Mouse (Mus musculus) hindbrain, embryonic 10.5 days (tissue): ENCODE measurements around the gene Taar7f. TPM values are rescaled to one million over a fixed set of nuclear protein-coding genes. Genes with fewer than 3 reads are reported as not detected.
"Not testable (repeated sequence)": the region's sequence is repeated elsewhere in the genome, so short reads cannot be mapped to it uniquely, and the experiment has no call there.

ENCODE experiments used
- DNase-seq: peaks from one replicate; pipeline ENCODE4 v3.0.0-alpha.2; 2017; ENCODE audit warnings: low spot score
- H3K27ac ChIP-seq: fragments of 300-500 bp; sonication (generic); 2 replicates; pipeline ENCODE4 v1.5.1; 2016; ENCODE audit warnings: mild to moderate bottlenecking, moderate library complexity
- H3K27me3 ChIP-seq: fragments of 300-500 bp; sonication (generic); 2 replicates; pipeline ENCODE4 v1.6.1; 2016; ENCODE audit warnings: mild to moderate bottlenecking; ENCODE audit not compliant: poor library complexity, insufficient read depth, severe bottlenecking
- H3K36me3 ChIP-seq: fragments of 300-500 bp; sonication (generic); 2 replicates; pipeline ENCODE4 v1.6.1; 2016; ENCODE audit warnings: mild to moderate bottlenecking, moderate library complexity
- H3K4me1 ChIP-seq: fragments of 300-500 bp; sonication (generic); replicated peaks from 2 replicates; pipeline ENCODE4 v1.6.1; 2016; ENCODE audit warnings: mild to moderate bottlenecking
- H3K4me3 ChIP-seq: fragments of 300-500 bp; sonication (generic); 2 replicates; pipeline ENCODE4 v1.5.1; 2016; ENCODE audit warnings: mild to moderate bottlenecking, moderate library complexity
- H3K9me3 ChIP-seq: fragments of 300-500 bp; sonication (generic); 2 replicates; pipeline ENCODE4 v1.6.1; 2016; ENCODE audit warnings: mild to moderate bottlenecking, moderate library complexity
- WGBS: fragments of 180-500 bp; shearing (Covaris S2); methylation state at CpG from one replicate; pipeline ENCODE4 v1.1.7; 2016; 5-methylcytosine and 5-hydroxymethylcytosine counted together
- polyA plus RNA-seq: library from polyadenylated mRNA; unstranded; fragments of >200 nt; fragmentation: Nextera tagmentation; extraction: Ambion mirVana; gene quantifications from 2 replicates; pipeline ENCODE4 v1.2.1, GENCODE M21; 2016

The Taar7f gene
- polyA plus RNA-seq, 1 experiment from 2014 or later, result not detected

DNA sequence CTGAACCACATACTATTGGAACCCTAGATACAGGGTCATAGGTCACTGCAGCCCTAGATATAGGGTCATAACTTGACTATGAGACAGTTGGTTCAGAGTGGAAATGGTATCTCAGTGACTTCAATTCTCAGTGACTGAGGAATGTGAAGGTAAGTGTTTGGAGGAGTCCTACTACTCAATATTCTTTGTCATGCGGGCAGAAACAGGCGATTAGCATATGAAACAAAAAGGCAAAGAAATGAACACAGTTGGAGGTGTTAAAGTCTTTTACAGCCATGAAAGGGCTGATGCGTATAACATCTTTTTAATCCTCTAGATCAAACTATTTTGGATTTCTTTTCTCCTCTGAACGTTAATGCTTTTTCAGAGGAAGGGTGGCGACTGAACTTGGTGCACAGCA is 36.6 kb downstream of the Taar7f start:
- no peaks in the 10 kb centered on the region for H3K4me1 ChIP-seq
- no peak overlapping the region for H3K27ac ChIP-seq
- no peak for DNase-seq
- WGBS, result 64% methylated on average over 5 of the region's 5 CpGs
- H3K9me3 ChIP-seq, result no peaks in the 10 kb centered on the region
- no peaks in the 10 kb centered on the region for H3K36me3 ChIP-seq
- no peaks in the 10 kb centered on the region for H3K27me3 ChIP-seq
- H3K4me3 ChIP-seq, result no peak overlapping the region

DNA sequence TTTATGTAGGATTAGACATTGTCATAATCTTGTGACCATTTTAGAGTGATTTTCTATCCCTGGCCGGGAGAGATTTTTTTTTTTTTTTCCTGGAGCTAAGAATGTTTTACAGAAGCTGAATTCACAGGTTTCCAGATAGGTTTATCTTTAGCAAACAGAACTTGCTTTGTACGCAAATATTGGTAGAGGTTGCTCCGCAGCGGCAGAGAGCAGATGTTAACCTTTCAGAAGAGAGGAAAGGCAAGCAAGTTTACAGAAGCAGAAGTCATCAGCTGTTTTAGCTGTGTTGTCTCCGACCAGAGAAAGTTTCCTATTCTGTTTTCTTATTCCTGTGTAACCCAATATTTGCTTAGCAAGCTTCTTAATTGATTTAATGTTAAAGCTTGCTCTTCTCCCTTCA is 37.2 kb downstream of the Taar7f start:
- 86% methylated on average over 5 of the region's 5 CpGs for WGBS
- no peaks in the 10 kb centered on the region for H3K4me1 ChIP-seq
- no peaks in the 10 kb centered on the region for H3K9me3 ChIP-seq
- DNase-seq, result no peak
- H3K4me3 ChIP-seq, result no peak overlapping the region
- no peaks in the 10 kb centered on the region for H3K27me3 ChIP-seq
- H3K27ac ChIP-seq, result no peak overlapping the region
- H3K36me3 ChIP-seq, result no peaks in the 10 kb centered on the region

DNA sequence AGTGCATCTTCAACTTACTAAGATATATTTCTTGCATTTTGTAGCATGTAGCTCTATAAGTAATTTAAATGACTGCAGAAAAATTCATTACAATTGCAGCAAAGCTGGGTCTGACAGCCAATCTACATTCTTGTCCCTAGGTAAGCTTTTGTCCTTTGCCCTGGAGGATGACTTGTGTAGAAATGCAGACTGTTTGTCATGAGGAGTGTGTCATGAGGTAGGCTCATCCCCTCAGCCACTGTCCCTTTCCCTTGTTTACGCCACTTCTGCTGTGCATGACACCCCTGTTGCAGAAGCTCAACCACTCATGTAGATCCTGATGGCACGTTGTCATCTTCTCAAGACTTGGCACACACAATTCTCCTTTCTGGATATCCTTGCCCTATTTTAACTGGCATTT is 37.9 kb downstream of the Taar7f start:
- no peak for DNase-seq
- Histone ChIP-seq H3K27me3 (no peaks in the 10 kb centered on the region), H3K4me3 (no peak overlapping the region), H3K36me3 (no peaks in the 10 kb centered on the region), H3K27ac (no peak overlapping the region), H3K4me1 (no peaks in the 10 kb centered on the region), H3K9me3 (no peaks in the 10 kb centered on the region)
- 80% methylated on average over 2 of the region's 2 CpGs for WGBS

DNA sequence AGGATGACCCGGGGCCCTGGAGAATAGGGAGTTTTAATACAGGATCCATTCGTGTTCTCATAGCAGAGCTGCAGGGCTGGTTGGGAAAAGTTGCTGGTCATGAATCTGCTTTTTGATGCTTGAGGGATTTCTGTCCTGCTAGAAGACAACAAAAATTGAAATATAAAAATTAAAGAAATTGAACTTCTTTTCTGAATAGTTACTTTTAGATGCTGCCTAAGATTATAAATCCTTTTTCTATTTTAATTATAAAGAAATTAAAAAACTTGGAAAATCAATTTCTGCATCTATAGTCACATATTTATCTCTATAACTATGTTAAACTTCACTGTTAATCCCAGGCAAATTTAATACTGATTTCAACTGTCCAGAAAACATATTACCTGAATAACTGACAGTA is 42.9 kb downstream of the Taar7f start, which contains the start of gene Taar8b:
Gene Taar8b, minus strand, starts transcription at position 101 of the 400 bp plus-strand sequence.
- H3K9me3 ChIP-seq, result no peaks in the 10 kb centered on the region
- WGBS, result 73% methylated on average over 2 of the region's 2 CpGs
- H3K36me3 ChIP-seq, result no peaks in the 10 kb centered on the region
- H3K4me1 ChIP-seq, result no peaks in the 10 kb centered on the region
- DNase-seq, result no peak
- no peak within 1 kb of the TSS for H3K4me3 ChIP-seq
- no peaks in the 10 kb centered on the region for H3K27me3 ChIP-seq
- no peak within 1 kb of the TSS for H3K27ac ChIP-seq

DNA sequence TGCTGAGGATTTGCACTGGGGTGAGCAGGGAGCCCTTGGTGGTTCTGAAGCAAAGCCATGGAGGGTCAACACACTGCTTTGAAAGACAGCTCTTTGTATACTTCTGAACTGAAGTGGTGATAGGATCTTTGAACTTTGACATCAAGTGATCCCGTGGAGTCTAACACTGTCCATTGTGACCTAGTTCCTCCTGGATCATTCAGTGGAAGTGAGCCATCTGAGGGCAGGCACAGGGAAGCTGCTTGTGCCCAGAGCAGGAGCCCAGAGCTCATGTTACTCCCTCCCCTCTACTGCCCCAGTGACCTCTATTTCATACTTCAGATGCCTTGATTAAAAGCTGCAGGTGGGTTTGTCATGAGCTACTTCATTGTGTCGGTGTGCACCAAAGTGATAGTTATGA is 47.7 kb downstream of the Taar7f start:
- H3K36me3 ChIP-seq, H3K27me3 ChIP-seq, H3K27ac ChIP-seq, H3K4me1 ChIP-seq, H3K9me3 ChIP-seq, H3K4me3 ChIP-seq, DNase-seq: not testable (repeated sequence)
- 54% methylated on average over 2 of the region's 2 CpGs for WGBS

Other genes starting within 250 kb of the Taar7f start
- gene Vnn3, start 198.0 kb upstream of the Taar7f start, polyA plus RNA-seq, result not detected in 2 replicates
- 3.1 and 4.6 TPM in 2 replicates for gene Vnn1, start 154.8 kb upstream of the Taar7f start, polyA plus RNA-seq
- gene Taar1, start 129.2 kb upstream of the Taar7f start, polyA plus RNA-seq, result not detected in 2 replicates
- not detected in 2 replicates for gene Taar2, start 110.9 kb upstream of the Taar7f start, polyA plus RNA-seq
- gene Taar3, start 100.0 kb upstream of the Taar7f start, polyA plus RNA-seq, result not detected in 2 replicates
- not detected in 2 replicates for gene Taar4, start 89.0 kb upstream of the Taar7f start, polyA plus RNA-seq
- not detected in 2 replicates for gene Taar5, start 78.8 kb upstream of the Taar7f start, polyA plus RNA-seq
- not detected in 2 replicates for gene Taar6, start 63.9 kb upstream of the Taar7f start, polyA plus RNA-seq
- not detected in 2 replicates for gene Taar7a, start 56.0 kb upstream of the Taar7f start, polyA plus RNA-seq
- not detected in 2 replicates for gene Taar7b, start 49.6 kb upstream of the Taar7f start, polyA plus RNA-seq
- gene Taar7d, start 22.3 kb upstream of the Taar7f start, polyA plus RNA-seq, result not detected in 2 replicates
- not detected in 2 replicates for gene Taar7e, start 11.9 kb upstream of the Taar7f start, polyA plus RNA-seq
- not detected in 2 replicates for gene Taar8a, start 27.0 kb downstream of the Taar7f start, polyA plus RNA-seq
- gene Taar8b, start 42.8 kb downstream of the Taar7f start, polyA plus RNA-seq, result not detected in 2 replicates
- not detected in 2 replicates for gene Taar8c, start 52.4 kb downstream of the Taar7f start, polyA plus RNA-seq
- 0.41 TPM in 1 of 2 replicates, not detected in the other for gene Taar9, start 60.0 kb downstream of the Taar7f start, polyA plus RNA-seq
- gene Stx7, start 99.8 kb downstream of the Taar7f start, polyA plus RNA-seq, result 63.8 and 87.5 TPM in 2 replicates
- 22.0 and 22.4 TPM in 2 replicates for gene Moxd1, start 174.0 kb downstream of the Taar7f start, polyA plus RNA-seq